Mouse (Mus musculus) inflammation-experienced regulatory T-cells, adult 16 weeks (primary cell): ENCODE data around the gene Islr2. TPM values are rescaled to one million over a fixed set of nuclear protein-coding genes. Genes with fewer than 3 reads are reported as not detected.

Experiments used
- polyA plus RNA-seq: library from polyadenylated mRNA; unstranded; fragments of 100-300 nt; shearing (Covaris generic); gene quantifications from one replicate; pipeline ENCODE4 v1.2.1, GENCODE M21; 2017

The Islr2 gene
- polyA plus RNA-seq = not detected

DNA sequence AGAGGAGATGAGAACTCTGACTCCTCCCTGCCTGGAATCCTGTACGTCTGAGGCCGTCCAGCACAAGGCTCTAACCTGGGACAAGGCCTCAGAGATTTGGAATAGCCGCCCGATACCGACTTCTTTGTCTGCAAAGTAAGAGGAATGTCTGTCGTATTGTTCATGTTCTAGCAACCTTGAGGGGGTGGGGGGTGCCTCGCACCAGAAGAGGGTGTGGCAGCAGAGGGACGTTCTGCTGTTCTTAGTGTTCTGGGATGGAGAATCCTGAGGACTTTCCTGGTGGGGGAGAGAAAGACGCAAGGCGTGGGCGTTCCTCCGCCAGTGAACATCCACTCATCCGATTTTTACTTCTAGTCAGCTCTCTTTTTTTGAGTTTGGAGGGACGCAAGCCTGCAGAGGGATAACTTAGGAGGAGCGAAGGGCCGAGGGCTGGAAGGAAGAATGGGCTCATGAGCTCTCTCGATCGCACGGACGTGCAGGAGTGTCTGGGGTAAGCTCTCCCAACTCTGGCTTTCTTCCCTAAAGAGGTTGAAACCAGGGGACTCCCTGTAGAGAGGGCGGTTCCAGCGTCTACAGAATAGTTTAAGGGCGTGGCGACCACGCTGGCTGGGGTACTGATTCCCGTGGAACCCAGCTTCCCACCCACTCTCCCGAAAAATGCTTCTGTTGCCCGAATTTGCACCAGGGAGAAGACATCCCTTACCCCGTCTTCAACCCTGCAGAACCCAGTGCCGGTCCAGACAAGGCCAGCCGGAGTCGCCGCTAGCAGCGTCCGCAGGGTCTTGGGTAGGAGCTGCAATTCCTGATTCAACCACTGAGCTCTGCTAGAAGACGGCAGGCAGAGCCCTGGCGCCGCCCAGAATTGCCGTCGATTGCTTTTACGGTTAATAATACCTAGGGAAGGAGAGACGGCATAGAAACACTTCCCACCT, at the start of gene Islr2, which contains the start of gene Islr:
TSS of gene Islr2 (minus strand) at position 804 of the 932 bp plus-strand sequence.
TSS of gene Islr (minus strand) at position 791 of the 932 bp plus-strand sequence.

DNA sequence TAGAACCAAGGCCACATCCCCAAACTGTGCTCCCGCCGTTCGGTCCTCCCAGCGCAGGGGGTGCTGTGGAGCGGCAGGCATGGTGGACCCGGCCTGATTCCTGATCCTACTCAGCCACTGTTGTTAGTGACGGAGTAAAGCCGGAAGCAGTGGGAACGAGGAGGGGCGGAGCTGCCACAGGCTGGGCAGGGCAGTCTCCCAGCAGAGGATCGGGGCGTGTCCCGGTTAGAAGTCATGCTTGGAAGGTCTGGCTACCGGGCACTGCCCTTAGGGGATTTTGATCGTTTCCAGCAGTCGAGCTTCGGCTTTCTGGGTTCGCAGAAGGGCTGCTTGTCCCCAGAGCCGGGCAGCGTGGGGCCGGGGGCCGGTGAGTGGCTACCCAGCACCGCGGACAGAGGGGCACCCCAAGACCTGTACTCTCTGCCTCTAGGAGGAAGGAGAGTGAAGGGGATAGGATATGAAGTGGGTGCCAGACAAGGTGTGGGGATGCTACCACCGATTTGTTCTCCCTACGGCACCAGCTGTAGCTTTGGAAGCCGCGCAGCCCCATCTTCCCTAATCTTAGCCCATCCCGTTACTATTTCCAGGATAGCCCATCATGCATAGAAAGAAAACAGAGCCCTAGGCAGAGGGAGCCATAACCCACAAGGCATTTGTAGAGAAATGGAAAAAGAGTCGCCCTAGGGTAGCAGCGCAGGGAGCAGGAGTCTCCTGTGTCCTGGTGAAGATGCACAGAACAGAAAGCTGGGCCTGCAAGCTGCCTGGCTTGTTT, 49.1 kb upstream of the Islr2 start, which contains the start of gene Stoml1:
TSS of gene Stoml1 (plus strand) at position 132 of the 772 bp plus-strand sequence.

DNA sequence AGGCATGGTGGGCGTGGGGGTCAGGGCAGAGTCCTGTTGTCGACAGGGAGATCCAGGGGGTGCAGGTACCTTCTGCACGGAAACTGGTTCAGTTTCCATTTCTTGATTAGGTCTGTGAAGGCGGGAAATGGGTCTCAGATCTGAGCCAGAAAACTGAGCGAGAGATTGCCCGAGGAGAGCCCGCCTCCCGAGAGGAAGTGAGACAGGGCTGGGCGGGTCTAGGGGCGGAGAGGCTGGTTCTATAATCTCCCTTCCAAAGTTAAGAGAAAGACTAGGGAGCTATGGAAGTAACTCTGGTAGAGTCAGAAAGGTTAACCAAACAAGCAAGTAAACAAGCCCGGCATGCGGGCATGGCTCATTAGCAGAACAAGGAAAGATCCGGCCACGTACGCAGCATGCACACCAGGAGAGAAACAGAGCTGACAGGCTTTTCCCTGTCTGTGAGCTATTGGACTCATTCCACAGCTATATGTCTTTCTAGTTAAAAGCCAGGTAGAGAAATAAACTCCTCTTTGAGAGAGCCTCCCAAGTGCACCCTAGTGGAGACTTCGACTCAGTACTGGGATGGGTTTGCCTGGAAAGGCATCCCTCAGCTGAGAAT, 45.6 kb upstream of the Islr2 start, which contains the start of gene Pml:
TSS of gene Pml (minus strand) at position 195 of the 601 bp plus-strand sequence.

Other genes starting within 250 kb of the Islr2 start
- gene Cyp11a1, start 197.9 kb downstream of the Islr2 start, polyA plus RNA-seq = 0.37 TPM
- gene Stra6, start 140.5 kb downstream of the Islr2 start, polyA plus RNA-seq = 4.2 TPM
- gene Ccdc33, start 85.5 kb downstream of the Islr2 start, polyA plus RNA-seq = not detected
- gene Islr, start within 50 bp of the Islr2 start, polyA plus RNA-seq = 1.6 TPM
- gene Pml, start 45.5 kb upstream of the Islr2 start, polyA plus RNA-seq = 78.3 TPM
- 35.5 TPM for gene Stoml1, start 48.8 kb upstream of the Islr2 start, polyA plus RNA-seq
- gene Loxl1, start 108.9 kb upstream of the Islr2 start, polyA plus RNA-seq = not detected
- gene Tbc1d21, start 166.1 kb upstream of the Islr2 start, polyA plus RNA-seq = not detected